Mouse (Mus musculus) erythroid progenitor cell, adult 5-6 weeks (primary cell): ENCODE measurements at regions not wholly inside any gene's neighbourhood (a gene's known extent, or its start where the extent isn't known, plus 50 kb on each side); places are given as distances from the start of the nearest gene placed in this dataset.

Source experiments
- ATAC-seq: replicated peaks from 2 replicates; pipeline ENCODE4 v1.8.0; 2016; ENCODE audit warnings: moderate number of reproducible peaks, mild to moderate bottlenecking, moderate TSS enrichment, inconsistent platforms; ENCODE audit not compliant: poor library complexity, low FRiP score, severe bottlenecking

GRCm38 (mm10) chr2:123267036-123267435 lies 502.0 kb downstream of the Sqor start:
- no peak for ATAC-seq

- ATAC-seq, result no peak
Measured at GRCm38 (mm10) chr2:123274866-123275735, 510.1 kb downstream of the Sqor start.

GRCm38 (mm10) chr2:123275736-123276330 lies 510.8 kb downstream of the Sqor start:
- no peak for ATAC-seq

- no peak for ATAC-seq
Measured at GRCm38 (mm10) chr2:123311554-123312276, 546.7 kb downstream of the Sqor start.

GRCm38 (mm10) chr2:123312277-123312617 lies 547.2 kb downstream of the Sqor start:
- peak; percentile 65 for ATAC-seq

- ATAC-seq, result no peak
Measured at GRCm38 (mm10) chr2:123320448-123321097, 555.5 kb downstream of the Sqor start.

GRCm38 (mm10) chr2:123323769-123324168 lies 558.7 kb downstream of the Sqor start:
- ATAC-seq, result no peak

- no peak for ATAC-seq
Measured at GRCm38 (mm10) chr2:123324896-123325295, 559.9 kb downstream of the Sqor start.

GRCm38 (mm10) chr2:123349625-123350346 lies 584.7 kb downstream of the Sqor start:
- ATAC-seq, result no peak

- no peak for ATAC-seq
Measured at GRCm38 (mm10) chr2:123364204-123364603, 599.2 kb downstream of the Sqor start.

- no peak for ATAC-seq
Measured at GRCm38 (mm10) chr2:123366571-123366970, 601.5 kb downstream of the Sqor start.

GRCm38 (mm10) chr2:123385622-123386418 lies 620.8 kb downstream of the Sqor start:
- no peak for ATAC-seq

- no peak for ATAC-seq
Measured at GRCm38 (mm10) chr2:123386773-123387604, 622.0 kb downstream of the Sqor start.

- ATAC-seq, result no peak
Measured at GRCm38 (mm10) chr2:123390981-123391380, 625.9 kb downstream of the Sqor start.

GRCm38 (mm10) chr2:123394296-123394695 lies 629.3 kb downstream of the Sqor start:
- ATAC-seq, result no peak

GRCm38 (mm10) chr2:123397551-123397950 lies 632.5 kb downstream of the Sqor start:
- ATAC-seq, result no peak

GRCm38 (mm10) chr2:123401064-123401463 lies 636.0 kb downstream of the Sqor start:
- no peak for ATAC-seq

GRCm38 (mm10) chr2:123409075-123409474 lies 644.0 kb downstream of the Sqor start:
- no peak for ATAC-seq
